Mouse (Mus musculus) 3134 (cell line): ENCODE data around the gene Orc2.

Experiments
- DNase-seq: peaks from one replicate; pipeline ENCODE4 v3.0.0-alpha.2; 2011; ENCODE audit warnings: low spot score; ENCODE audit not compliant: insufficient read length; ENCODE audit errors: extremely low read depth

Orc2 gene

DNA sequence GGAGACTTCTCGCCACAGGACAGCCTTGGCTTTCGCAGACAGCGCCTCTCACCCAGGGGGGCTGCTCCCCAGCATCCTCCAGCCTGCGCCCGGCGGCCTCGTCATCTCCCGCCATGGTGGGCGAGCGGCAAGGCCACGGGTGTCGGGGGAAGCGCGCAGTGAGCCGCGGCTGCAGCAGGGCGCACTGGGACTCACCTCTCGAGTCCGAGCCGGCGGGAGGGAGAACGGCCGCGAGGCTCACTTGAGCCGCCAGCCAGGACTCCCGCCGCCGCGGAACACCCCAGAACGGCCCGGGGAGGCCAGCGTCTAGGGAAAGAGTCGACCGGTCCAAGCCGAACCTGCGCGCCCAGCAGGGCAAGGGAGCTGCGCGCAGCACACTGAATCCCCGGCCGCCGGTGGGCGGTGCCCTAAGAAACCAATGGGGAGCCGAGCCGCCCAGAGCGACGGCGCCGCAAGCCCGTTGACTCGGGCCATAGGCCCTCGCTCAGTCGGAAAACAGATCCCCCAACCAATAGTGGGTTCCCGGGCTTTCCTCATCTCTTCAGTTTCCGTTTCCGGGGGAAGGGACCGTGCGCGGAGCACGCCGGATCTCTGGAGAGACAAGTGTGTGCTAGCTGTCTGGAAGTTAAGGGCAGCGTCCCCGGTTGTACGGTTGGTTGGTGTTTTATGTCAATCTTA, at the start of gene Orc2:
TSS of gene Orc2 (minus strand) at position 533 of the 678 bp plus-strand sequence.
- DNase-seq, result peak; percentile 97

- no peak for DNase-seq
Measured at GRCm38 (mm10) chr1:58541386-58541785, 36.5 kb upstream of the Orc2 start.

- DNase-seq, result no peak
Measured at GRCm38 (mm10) chr1:58507249-58507648, 2.3 kb upstream of the Orc2 start.

DNA sequence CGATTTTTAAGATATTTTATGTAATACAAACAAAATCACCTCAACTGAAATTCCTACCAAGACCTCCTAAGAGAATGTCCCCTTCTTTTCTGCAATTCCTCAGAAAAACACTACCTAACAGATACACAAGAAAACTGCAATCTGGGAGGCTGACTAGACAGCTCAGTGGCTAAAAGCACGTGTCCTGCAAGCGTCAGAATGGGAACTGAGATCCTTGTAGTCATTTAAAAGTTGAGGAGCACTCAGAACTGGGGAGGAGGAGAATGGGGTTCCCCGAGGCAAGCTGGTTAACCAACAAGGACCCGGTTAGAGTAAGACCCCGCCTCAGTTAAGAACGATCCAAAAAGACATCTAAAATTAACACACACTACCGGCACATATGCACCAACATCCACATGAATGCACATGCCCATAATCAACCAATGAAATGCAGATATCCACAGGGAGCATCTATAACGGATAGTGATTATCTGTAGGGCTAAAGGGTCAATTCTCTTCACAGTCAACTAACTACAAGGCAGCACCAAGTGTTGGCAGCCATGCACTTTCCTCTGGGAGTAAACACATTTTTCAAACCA, 1.0 kb downstream of the Orc2 start:
- DNase-seq, result no peak

- no peak for DNase-seq
Measured at GRCm38 (mm10) chr1:58503134-58503533, 1.8 kb downstream of the Orc2 start.

- DNase-seq, result no peak
Measured at GRCm38 (mm10) chr1:58498758-58499157, 6.2 kb downstream of the Orc2 start.

GRCm38 (mm10) chr1:58497678-58498077, 7.2 kb downstream of the Orc2 start:
- no peak for DNase-seq

- DNase-seq, result no peak
Measured at GRCm38 (mm10) chr1:58495603-58496002, 9.3 kb downstream of the Orc2 start.

GRCm38 (mm10) chr1:58482647-58483046, 22.3 kb downstream of the Orc2 start:
- no peak for DNase-seq

DNA sequence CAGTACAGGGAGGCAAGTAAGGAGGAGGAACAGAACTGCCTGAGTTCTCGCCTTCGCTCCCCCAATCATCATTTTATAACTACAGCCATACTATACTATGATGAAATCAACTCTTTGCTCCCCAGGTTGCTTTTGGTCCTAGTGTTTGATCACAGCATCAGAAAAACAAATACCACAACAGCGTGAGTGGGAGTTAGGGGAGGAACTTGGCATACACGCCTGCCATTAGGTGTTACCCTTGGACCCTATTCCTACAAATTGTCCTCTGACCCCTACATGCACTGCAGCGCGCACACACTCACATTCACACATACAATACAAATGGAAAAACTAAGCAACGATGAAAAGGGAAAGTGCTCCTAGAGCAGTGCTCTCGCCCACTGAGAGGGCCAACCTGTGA, 29.2 kb downstream of the Orc2 start:
- DNase-seq, result no peak

GRCm38 (mm10) chr1:58465561-58465960, 39.3 kb downstream of the Orc2 start:
- DNase-seq, result no peak

DNA sequence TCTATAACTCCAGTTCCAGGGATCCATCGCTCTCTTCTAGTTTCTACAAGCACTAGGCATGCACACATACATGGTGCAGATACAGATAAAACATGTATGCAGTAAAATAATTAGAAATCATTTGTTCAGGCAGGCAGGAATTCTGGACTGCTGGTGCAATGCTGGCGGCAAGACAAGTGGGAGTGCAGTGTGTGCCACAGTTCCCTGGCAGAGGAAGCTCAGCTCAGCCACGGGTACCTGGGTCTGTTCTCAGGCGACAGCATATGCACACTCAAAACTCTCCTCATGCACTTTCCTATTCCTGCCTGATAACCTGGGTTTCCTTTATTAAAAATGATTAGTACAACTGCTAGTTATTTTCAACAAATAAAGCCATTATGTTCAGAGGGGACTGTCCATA, 39.9 kb downstream of the Orc2 start:
- no peak for DNase-seq

DNA sequence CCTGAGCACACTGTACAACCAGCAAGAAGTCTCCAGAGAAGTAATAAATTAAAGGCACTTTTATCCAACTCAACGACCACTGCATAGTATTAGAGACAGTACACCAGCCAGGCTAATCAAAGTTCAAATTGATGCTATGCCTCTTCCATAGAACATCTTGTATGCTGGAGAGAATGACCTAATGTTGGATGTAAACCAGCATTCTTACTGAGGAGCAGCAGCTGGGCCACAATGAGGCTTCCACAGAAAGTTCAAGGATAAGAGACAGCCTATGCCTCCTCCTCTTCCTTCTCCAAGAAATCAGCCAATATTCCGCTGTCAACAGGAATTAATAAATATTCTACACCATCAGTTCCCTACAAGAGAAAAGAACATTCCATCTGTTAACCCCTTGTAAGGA, 41.0 kb downstream of the Orc2 start:
- no peak for DNase-seq

DNA sequence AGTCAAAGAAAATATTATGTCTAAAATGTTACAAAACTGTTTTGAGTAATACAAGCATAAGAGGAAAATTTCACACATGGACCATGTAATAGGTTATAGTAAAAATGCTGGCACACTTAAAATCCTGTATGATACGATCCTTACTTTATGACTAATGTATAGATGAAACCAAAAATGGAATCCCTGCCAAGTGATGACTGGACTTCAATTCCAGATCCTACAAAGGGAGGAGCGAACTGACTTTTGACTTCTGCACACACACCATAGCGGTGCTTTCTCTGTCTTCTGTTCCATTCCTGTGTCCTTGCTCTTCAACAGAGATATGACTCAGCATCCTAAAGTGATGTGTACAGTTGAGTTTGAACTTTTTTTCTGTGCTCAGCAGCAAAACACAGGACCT, 44.3 kb downstream of the Orc2 start:
- no peak for DNase-seq

DNA sequence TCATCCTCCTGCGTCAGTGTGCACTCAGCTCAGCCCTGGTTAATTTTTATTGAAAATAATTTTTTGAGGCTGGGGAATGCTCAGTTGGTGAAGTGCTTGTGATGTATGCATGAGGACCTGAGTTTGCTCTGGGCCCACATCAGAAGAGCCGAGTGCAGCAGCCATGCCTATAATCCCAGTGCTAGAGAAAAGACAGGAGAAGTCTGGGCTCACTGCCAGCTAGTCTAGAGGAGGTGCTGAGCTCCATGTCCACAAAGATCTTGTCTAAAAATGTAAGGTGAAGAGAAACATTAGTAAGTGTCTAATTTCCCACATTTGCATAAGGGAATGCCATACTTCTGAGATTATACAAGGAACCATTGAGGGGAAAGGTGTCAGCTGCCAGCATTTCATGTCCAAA, 46.0 kb downstream of the Orc2 start:
- no peak for DNase-seq

GRCm38 (mm10) chr1:58458175-58458574, 46.7 kb downstream of the Orc2 start:
- DNase-seq, result no peak

DNA sequence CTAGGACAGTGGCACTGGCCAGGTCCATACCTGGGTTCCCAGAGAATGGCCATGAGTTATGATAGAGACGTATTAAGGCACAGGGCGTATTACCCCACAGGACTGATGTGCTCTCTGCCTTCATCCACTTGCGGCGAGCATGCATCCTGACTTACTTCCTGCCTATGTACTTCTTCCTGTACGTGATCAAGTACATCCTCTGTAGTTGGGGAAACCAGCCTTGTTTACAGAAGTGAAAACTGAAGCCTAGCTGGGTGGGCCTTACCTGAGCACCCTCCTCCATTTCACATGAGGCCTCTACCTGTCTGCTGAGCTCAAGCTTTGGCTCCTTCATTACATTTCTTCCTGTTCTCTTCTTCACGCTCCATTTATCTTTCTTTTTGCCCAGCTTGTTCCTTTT, 50.6 kb downstream of the Orc2 start:
- no peak for DNase-seq

DNA sequence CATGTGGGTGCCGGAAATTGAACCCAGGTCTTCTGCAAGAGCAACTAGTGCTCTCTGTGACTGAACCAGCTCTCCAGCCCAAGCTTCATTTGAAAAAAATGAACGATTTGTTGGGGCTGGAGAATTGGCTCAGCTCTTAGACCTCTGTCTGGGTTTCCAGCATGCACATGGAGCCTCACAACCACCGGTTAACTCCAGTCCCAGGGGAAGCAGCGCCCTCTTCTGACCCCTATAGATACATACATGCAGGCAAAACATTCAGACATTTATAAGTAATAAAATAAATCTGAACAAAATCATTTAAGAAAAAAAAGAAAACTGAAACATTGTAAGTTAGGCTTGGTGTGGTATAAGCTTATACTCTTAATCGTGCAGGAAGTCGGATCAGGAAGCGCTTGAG, 56.5 kb downstream of the Orc2 start:
- no peak for DNase-seq

DNA sequence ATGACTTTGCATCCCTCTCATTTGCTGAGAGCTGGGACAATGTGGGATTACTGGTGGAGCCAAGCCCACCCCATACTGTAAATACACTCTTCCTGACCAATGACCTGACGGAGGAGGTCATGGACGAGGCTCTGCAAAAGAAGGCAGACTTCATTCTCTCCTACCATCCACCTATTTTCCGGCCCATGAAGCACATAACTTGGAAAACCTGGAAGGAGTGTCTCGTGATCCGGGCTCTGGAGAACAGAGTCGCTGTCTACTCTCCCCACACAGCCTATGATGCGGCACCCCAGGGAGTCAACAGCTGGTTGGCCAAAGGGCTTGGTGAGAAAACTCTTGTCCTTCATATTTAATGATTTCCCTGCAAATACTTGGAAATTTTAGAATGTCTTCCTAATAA, 57.1 kb downstream of the Orc2 start:
- no peak for DNase-seq

DNA sequence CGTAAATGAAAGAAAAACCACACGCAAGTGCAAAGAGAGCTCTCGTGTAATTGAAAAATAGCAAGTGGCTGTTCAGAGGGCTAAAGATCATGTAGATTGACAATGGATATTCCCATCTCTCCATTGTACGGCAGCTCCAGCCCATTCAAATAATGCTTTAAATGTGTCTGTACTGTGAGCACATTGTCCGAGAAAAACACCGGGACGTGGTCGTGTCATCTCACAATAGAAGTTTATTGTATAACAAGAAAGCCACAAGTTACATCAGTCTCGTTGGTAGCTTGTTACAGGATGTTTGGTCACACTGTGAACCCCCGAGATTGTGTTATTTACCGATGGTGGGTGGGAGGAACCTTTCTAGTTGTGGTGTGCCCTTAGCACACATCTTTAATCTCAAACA, 59.0 kb downstream of the Orc2 start:
- no peak for DNase-seq

DNA sequence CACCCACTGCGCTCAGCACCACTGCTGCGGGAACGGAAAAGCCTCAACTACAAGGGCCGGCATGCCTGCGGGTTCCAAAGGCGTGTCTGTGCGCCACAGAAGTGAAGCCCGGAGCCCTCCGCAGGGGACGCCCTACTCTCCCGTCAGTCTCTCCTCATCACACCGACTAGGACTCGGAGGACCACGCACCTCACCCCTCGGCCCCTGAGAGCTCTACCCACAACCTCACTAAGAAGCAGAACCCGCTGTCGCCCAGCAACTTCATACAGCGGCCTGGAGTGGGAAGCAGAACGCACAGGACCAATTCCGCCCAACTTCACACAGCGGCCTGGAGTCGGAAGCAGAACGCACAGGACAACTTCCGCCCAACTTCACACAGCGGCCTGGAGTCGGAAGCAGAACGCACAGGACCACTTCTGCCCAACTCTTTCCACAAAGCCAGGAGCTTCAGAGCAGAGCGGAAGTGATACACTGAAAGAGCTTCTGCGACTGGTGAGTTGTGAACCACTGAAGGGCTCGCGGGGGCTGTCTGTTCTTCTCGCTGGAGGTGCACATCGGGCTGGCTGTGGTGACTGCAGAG, 59.7 kb downstream of the Orc2 start, which contains the start of the genes Nif3l1 and Ppil3:
TSS of gene Nif3l1 (plus strand) at position 9 of the 580 bp plus-strand sequence.
TSS of gene Ppil3 (minus strand) at position 344 of the 580 bp plus-strand sequence.
- peak; percentile 90 for DNase-seq

- DNase-seq, result no peak
Measured at GRCm38 (mm10) chr1:58444691-58445090, 60.2 kb downstream of the Orc2 start.
